Mouse (Mus musculus) brain, embryonic 14.5 days (tissue): Measurements from ENCODE around the gene Phospho1. TPM values are rescaled to one million over a fixed set of nuclear protein-coding genes. Genes with fewer than 3 reads are reported as not detected.
A peak's percentile ranks its signal among the peaks of the same experiment; 100 is the strongest.

Experiments used
- DNase-seq: peaks from one replicate; pipeline ENCODE4 v3.0.0-alpha.2; 2011; ENCODE audit warnings: low read depth
- CTCF ChIP-seq: fragments of 200-500 bp; IDR thresholded peaks from 2 replicates; pipeline ENCODE4 v1.5.1; 2012; ENCODE audit warnings: inconsistent platforms, mild to moderate bottlenecking, moderate library complexity, borderline replicate concordance; ENCODE audit not compliant: insufficient read depth, insufficient read length; ENCODE audit errors: extremely low read depth
- POLR2A ChIP-seq: fragments of 200-500 bp; IDR thresholded peaks from 2 replicates; pipeline ENCODE4 v1.6.1; 2012; ENCODE audit warnings: mild to moderate bottlenecking, inconsistent platforms, borderline replicate concordance; ENCODE audit not compliant: poor library complexity, insufficient read depth, insufficient read length, severe bottlenecking; ENCODE audit errors: extremely low read depth
- polyA plus RNA-seq: library from polyadenylated mRNA; depleted of rRNA; stranded (reverse); fragments of >200 nt; gene quantifications from 2 replicates; pipeline ENCODE4 v1.2.3, GENCODE M21; 2012

The Phospho1 gene
- polyA plus RNA-seq, 1 experiment, result 9.9 TPM

DNA sequence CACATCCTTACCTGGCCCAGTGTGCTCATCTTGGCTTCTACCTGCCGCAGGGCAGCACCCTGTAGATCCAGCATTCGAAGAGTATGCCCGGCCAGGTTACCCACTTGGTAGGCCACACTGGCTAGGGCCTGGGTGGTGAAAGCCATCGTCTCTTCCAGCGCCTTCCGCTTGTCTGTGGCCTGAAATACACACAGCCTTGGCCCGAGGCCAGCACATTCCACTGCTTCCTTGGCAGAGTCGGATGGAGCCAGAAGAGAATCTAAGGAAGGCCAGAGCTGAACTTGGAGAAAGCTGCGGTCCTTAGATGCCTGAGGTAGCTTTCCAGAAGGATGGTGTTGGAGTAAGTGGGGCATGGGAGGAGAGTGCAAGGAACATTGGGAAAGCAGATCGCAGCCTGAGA is 12.8 kb downstream of the Phospho1 start, which contains the start of gene Gngt2:
Gene Gngt2 (plus strand): TSS at position 158 of the 400 bp plus-strand sequence.
- TF ChIP-seq POLR2A (no peak), CTCF (no peak)
- peak; percentile 71 for DNase-seq

DNA sequence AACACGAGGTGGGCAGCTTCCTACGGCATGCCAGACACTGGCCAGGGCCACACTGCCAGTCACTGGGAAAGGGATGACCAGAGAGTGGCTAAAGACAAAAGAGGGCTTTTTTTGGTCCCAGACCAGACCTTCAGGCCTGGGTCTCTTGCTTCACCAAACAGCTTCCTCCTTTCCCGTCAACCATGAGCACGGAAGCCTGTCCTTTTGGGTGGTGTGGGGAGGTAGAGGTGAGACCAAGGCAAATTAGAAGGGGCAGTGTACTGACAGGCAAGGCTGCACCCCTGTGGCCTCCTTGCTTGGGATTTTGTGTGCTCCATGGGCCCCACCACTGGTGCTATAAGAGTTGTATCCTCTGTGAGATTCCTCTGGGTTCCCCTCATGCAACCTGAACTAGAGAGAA is 14.3 kb downstream of the Phospho1 start:
- no peak for DNase-seq

DNA sequence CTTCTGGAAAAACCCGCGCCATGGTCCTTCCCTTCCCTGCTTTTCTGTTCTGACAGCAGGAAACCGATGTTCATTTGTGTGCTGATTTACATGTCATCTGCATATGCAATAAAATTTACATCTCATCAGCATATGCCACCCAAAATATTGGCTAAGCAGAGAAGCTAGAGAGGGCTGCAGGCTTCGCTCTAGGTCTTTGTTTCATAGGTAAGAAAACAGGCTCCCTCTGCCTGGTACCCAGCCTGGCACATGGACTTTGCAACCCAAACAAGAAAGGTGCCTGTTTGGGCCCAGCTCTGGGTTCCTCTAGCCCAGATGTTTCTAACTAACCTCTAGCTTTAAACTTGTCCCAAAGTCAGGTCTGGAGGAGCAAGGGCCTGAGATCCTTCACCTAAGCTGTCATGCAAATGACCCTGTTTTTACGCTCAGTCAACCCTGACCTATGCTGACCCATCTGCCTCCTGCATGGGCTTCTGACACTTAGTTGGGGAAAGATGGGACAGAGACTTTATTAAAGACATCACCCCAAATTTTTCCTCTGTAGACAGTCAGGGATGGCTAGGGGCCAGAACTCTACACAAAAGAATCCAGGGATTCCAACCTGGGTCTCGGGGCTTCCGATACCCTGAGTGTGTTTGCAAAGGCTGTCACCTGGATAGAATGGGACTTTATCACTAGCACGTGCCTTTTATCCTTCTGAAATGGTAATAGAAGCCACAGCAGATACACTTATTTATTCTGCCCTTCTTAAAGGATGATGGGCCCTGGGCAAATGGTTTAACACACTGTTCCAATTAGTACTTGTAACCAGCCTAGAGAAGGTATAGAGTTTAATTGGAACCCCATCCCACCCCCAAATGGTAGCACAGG is 14.9 kb downstream of the Phospho1 start:
- DNase-seq, result peak; percentile 62
- TF ChIP-seq POLR2A, result no peak
- no peak for TF ChIP-seq CTCF

More for the DNA sequence above, 14.3 kb downstream of the Phospho1 start:
- TF ChIP-seq POLR2A (no peak), CTCF (no peak)

DNA sequence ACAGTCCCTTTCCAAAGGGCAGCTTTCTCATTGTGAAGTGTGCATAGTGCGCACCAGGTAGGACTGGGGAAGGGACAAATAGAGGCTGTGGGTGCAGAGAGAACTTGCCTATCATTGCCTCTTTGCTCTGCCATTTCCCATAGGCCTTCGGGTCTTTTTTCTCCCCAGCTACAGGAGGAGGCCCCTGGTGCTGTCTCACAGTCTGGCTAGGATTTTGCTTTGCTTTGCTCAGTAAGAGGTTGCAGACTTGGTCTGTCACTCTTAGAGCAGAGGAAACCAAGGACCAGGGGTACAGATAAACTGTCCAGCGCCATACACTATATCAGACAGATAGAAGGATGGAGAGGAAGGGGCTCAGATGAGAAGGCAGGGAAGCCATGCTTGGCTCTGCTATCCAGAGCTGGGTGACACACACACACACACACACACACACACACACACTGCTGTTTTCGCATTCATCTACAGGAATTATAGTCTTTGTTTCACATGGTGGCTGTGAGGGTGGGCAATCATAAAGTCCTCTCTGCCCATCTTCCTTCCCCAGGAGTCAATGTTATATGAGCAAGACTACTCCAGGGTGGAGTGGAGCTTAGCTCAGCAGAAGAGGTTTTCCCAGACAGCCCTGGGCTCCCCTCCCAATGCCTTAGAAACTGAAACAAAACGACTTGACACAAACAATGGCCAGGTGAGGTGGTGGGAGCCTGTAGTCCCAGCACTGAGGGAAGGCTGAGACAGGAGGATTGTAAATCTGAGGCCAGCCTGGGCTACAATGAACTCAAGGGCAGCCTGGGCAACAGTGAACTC is 16.6 kb downstream of the Phospho1 start:
- DNase-seq, result no peak
- TF ChIP-seq CTCF, result no peak
- no peak for TF ChIP-seq POLR2A

DNA sequence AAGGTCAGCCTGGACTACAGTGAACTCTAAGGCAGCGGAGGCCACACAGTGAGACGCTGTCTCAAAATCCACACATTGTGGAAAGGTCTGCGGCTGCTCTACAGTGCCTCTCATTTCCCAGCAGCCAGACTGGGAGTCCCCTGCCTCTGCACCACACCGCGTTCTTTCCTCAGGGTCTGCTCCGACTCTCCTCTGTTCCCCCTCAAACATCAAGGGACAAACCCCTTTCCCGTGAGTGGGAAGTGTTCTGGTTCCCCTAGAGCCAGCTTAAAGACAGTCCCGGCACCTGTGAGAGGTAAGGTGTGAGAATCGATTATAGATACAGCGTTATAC is 17.2 kb downstream of the Phospho1 start:
- TF ChIP-seq POLR2A (no peak), CTCF (no peak)
- DNase-seq, result no peak

DNA sequence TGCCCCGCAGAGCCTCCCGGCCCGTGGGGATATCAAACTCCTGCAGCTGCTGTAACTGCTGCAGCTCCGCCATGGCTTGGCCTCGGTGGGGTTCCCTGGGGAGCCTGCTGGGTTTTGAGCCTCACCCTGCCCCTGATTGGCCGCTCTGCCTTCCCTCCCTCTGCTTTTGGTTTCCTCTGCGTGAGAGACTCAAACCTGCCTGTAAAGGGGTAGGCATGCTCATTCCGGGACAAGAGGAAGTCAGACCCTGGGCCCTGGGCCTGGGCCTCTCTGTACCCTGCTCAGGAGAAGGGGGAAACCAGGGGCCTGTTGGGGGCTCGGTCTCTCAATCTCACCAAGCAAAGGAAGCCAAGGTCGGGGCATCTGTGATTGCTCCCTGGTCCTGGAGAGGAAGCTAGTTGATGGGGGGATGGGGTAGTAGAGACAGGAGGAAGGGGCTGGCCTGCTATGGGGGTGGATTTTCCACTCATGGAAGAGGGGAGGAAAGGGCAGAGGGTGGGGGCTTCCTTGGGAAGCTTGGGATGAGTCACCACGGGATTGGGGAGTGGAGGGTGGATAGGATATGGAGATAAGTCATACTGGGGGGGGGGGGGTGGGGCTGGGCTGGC is 17.9 kb downstream of the Phospho1 start, which contains the start of gene Abi3:
Gene Abi3 (minus strand): TSS at position 403 of the 608 bp plus-strand sequence.
- no peak for TF ChIP-seq CTCF
- no peak for DNase-seq

DNA sequence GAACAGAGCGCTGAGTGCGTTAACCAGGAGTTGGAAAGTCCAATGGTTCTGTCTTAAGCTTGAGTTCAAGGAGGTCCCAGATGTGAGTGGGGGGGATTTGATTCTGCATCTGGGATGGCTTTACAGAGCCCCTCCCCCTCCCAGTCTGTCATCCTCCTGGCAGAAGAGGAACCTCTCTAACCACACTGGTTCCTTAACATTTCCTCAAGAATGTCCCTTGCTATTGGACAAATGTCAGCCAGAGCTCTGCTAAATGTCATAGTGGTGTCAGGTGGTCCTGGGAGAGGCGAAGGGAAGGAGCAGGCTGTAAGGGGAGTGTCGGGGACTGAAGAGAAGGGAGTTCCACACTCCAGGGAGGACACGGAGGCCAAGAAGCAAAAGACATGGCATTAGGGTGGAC is 18.7 kb downstream of the Phospho1 start:
- TF ChIP-seq POLR2A, result no peak
- TF ChIP-seq CTCF, result no peak
- DNase-seq, result no peak

DNA sequence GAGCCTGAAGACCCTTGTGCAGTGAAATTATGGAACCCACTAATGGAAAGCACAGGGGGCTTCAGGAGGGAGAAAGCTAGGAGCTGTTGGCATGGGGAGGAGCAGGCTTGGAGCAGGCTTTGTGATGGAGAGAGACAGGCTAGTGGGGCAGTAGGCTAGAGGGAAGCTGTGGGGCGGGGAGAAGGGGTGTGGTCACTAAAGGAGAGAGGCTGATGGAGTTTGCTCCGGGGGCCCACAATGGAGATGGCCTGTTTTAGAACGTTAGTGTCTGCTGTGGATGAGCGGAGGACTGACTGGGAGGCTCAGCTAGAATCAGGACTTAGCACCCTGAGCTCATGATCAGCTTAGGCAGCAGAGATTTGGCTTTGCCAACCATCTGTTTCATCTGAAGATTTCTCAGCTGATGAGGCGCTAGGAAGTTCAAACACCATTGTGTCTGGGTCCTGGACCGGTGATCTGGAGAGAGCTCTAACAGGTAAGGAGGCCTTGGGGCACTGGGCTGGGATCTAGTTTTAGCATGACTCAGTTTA is 19.2 kb downstream of the Phospho1 start:
- DNase-seq, result no peak
- no peak for TF ChIP-seq POLR2A
- no peak for TF ChIP-seq CTCF

DNA sequence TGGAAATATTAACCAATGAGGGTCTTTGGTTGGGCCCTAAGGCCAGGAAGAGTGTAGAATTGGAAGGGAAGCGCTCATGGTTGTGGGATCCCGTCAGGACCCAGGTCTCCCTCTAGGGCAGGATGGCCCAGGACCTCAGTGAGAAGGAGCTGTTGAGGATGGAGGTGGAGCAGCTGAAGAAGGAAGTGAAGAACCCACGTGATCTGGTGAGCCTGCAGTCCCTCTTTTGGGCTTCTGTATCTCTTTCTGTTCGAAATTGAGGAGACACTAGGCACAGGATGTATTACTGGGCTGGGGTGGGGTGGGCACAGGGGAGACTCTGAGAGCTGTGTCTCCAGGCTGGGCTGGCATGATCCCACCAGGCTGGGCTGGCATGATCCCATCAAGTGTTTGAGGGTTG is 20.6 kb downstream of the Phospho1 start:
- no peak for DNase-seq
- TF ChIP-seq CTCF (no peak), POLR2A (no peak)

DNA sequence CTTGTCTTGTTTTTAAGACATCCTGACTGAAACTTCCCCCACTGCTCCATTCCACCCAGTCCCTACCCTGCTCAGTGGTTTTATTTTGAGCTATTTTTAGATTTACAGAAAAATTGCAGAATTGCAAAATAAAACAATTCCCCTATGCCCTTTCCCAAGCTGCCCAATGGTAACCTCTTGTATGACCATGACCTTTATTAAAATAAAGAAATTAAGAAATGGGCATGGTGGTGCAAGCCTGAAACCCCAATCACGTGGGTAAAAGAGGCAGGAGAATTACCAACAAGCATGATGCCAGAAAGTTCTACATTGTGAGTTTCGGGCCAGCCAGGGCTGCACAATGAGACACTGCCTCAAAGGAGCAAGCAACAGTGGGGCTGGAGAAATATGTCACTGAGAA is 26.6 kb downstream of the Phospho1 start:
- no peak for DNase-seq
- TF ChIP-seq CTCF, result no peak
- TF ChIP-seq POLR2A, result no peak

DNA sequence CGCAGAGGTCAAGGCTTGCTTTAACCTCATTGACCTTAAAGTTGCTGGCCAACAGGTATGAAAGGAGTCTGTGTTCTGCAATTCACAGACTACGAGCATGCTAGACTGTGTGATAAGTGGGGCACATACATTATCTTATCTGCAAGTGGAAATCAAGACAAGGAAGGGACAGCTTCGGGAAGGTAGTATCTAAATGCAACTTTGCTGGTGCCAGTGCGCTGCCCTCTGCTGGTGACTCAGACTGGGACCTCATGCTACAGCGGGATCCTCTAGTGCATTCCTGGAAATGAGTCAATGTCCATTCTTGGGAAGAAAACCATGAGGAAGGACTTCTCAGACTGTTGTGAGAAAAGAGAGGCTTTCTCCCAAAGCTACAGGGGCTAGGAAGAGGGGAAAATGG is 29.4 kb downstream of the Phospho1 start:
- peak; percentile 33 for DNase-seq
- no peak for TF ChIP-seq POLR2A
- TF ChIP-seq CTCF, result peak; percentile 57
